In genomic region chr15:86112707-86113341, GRCm38 (mm10) we compare ENCODE assay signal across 8 mouse cellular contexts. TPM values are rescaled to one million over a fixed set of nuclear protein-coding genes. Genes with fewer than 3 reads are reported as not detected.
DNase-seq lines count a peak whose midpoint lies in the region; ATAC-seq and TF ChIP-seq lines count a peak whose summit lies in the region.

No protein-coding gene starts in this region.

- no peak overlapping the region for H3K9ac ChIP-seq in lung, postnatal 0 days (replicated peaks; ENCODE audit: low read depth)

- H3K4me1 ChIP-seq in lung, postnatal 0 days (ENCODE audit: insufficient read depth, low read depth, low read length), result no peaks in the 10 kb centered on the region

- H3K27me3 ChIP-seq in lung, postnatal 0 days (replicated peaks; ENCODE audit: insufficient read depth, low read length), result no peaks in the 10 kb centered on the region
- no peaks in the 10 kb centered on the region for H3K27me3 ChIP-seq in myocyte (ENCODE audit: control insufficient read depth, insufficient read depth, insufficient read length)

- intact Hi-C loops in heart, postnatal 14 days (cut with DNase I), result no loop called here
- intact Hi-C loops in left cerebral cortex, postnatal 14 days (cut with DNase I), result no loop called here

- H3K79me2 ChIP-seq in myocyte (ENCODE audit: control insufficient read depth, insufficient read depth), result no peaks in the 10 kb centered on the region

- no peak overlapping the region for H3K4me3 ChIP-seq in lung, postnatal 0 days (ENCODE audit: low read depth, low read length)
- no peak overlapping the region for H3K4me3 ChIP-seq in myocyte

- TF ChIP-seq POLR2A in myocyte (IDR thresholded peaks at IDR 0.05; ENCODE audit: insufficient read length, low read depth), result no peak

- no peaks in the 10 kb centered on the region for H3K9me3 ChIP-seq in lung, postnatal 0 days (ENCODE audit: low read length)

- H3K27ac ChIP-seq in lung, postnatal 0 days (ENCODE audit: low read length), result no peak overlapping the region

- 26% methylated on average over 10 of the region's 10 CpGs for whole genome bisulfite sequencing in lung, postnatal 0 days

- DNase-seq in lung, postnatal 0 days (ENCODE audit: low spot score), result no peak
- DNase-seq in lung, postnatal 14 days, result no peak
- DNase-seq in cerebellum, adult 9-10 months, result peak; percentile 76
- DNase-seq in heart, postnatal 14 days, result peak; percentile 16 to 33
- no peak for DNase-seq in left cerebral cortex, postnatal 14 days (ENCODE audit: low spot score in 2 of 2)
- no peak for DNase-seq in kidney, adult 9 months

- no peaks in the 10 kb centered on the region for H3K36me3 ChIP-seq in lung, postnatal 0 days (ENCODE audit: insufficient read depth, low read length)
- H3K36me3 ChIP-seq in myocyte (ENCODE audit: control insufficient read depth, insufficient read depth), result no peaks in the 10 kb centered on the region

- ATAC-seq in lung, postnatal 0 days, result 0 out of 2 replicates have a peak, but pooled peaks have one; percentile 19
- ATAC-seq in erythroblast, adult 5-6 weeks (replicated peaks; ENCODE audit: low FRiP score, poor library complexity, severe bottlenecking), result no peak

- no peak overlapping the region for H3K4me2 ChIP-seq in lung, postnatal 0 days (replicated peaks; ENCODE audit: low read depth, low read length)
- peak overlapping the region; percentile 15 for H3K4me2 ChIP-seq in myocyte (ENCODE audit: low read depth)

- no peak for TF ChIP-seq EP300 in lung, postnatal 0 days (IDR thresholded peaks at IDR 0.05)

- H3ac ChIP-seq in myocyte (ENCODE audit: control insufficient read depth, insufficient read length), result no peak overlapping the region

- TF ChIP-seq CTCF in lung, postnatal 0 days (IDR thresholded peaks at IDR 0.05), result no peak

TF ChIP-seq in myocyte, 11 proteins besides CTCF, POLR2A, EP300 and RAD21:
- TF ChIP-seq SRF (IDR thresholded peaks at IDR 0.05; ENCODE audit: control insufficient read depth, insufficient read length, low read depth) (no peak), MYOG (IDR thresholded peaks at IDR 0.05; ENCODE audit: control insufficient read depth in 1 of 3, insufficient read depth in 1 of 3, insufficient read length in 2 of 3, low read depth in 2 of 3) (no peak), CEBPB (IDR thresholded peaks at IDR 0.05; ENCODE audit: insufficient read depth, poor library complexity, severe bottlenecking) (no peak), TCF12 (IDR thresholded peaks at IDR 0.05; ENCODE audit: insufficient read depth, poor library complexity, severe bottlenecking) (no peak), TCF3 (IDR thresholded peaks at IDR 0.05; ENCODE audit: insufficient read length, low read depth) (no peak), MYOD1 (IDR thresholded peaks at IDR 0.05; ENCODE audit: control insufficient read depth in 1 of 3, insufficient read length in 2 of 3, low read depth in 2 of 3) (no peak), USF1 (IDR thresholded peaks at IDR 0.05; ENCODE audit: low read depth) (no peak), REST (IDR thresholded peaks at IDR 0.05; ENCODE audit: insufficient read depth, insufficient read length) (no peak), MAX (IDR thresholded peaks at IDR 0.05; ENCODE audit: low read depth) (no peak), POLR2AphosphoS2 (IDR thresholded peaks at IDR 0.05; ENCODE audit: insufficient read length, low read depth) (no peak), E2F4 (IDR thresholded peaks at IDR 0.05; ENCODE audit: insufficient read depth) (no peak)

RNA-seq across cellular contexts. Expression of gene Gramd4, which starts 55.3 kb away (rescaled TPM):
- polyA plus RNA-seq in lung, postnatal 0 days (2015; fragmentation: Nextera tagmentation; extraction: Ambion mirVana), result 9.9 and 11.1 TPM in 2 replicates
- 10 to 100 TPM; 32.4 to 35.0 TPM for total RNA-seq in heart, postnatal 14 days (2021)
- 15.0 TPM for polyA plus RNA-seq in myocyte (2012; fragmentation: generic; extraction: Trizol)
- 3.3 and 7.3 TPM in 2 replicates for total RNA-seq in erythroblast, adult 5-6 weeks (2015; ENCODE audit: low replicate concordance)
- total RNA-seq in erythroblast, adult 5-6 weeks (2017; ENCODE audit: low replicate concordance), result 8.4 and 11.0 TPM in 2 replicates
- total RNA-seq in left cerebral cortex, postnatal 14 days (2021), result 10 to 100 TPM; 37.2 to 44.3 TPM

Comparison
In these comparisons a context has a peak if more than half of its experiments do, and no peak if none do; other contexts are left out.
1. DNase-seq: peak in cerebellum, adult 9-10 months (single experiment) and heart, postnatal 14 days (2 of 2); none in lung, postnatal 0 days (single experiment), lung, postnatal 14 days (single experiment), left cerebral cortex, postnatal 14 days (0 of 2) and kidney, adult 9 months (single experiment).